Mouse (Mus musculus): ENCODE data around the gene Rpl23a. TPM values are rescaled to one million over a fixed set of nuclear protein-coding genes. Genes with fewer than 3 reads are reported as not detected.

Gene Rpl23a
- polyA plus RNA-seq (2014; fragmentation: Illumina TruSeq; extraction: RNeasy Lipid Tissue Mini Kit (QIAGEN cat#74804)), result 1,489 TPM

GRCm38 (mm10) chr11:78182961-78183844, at the start of gene Rpl23a:
Gene Rpl23a, minus strand, starts transcription at chr11:78183584.

GRCm38 (mm10) chr11:78193113-78193512, 9.7 kb upstream of the Rpl23a start, which contains the start of gene Proca1:
Gene Proca1, plus strand, starts transcription at chr11:78193392.

GRCm38 (mm10) chr11:78188331-78189233, 5.2 kb upstream of the Rpl23a start, which contains the start of gene Rab34:
Gene Rab34, plus strand, starts transcription at chr11:78188430.

GRCm38 (mm10) chr11:78176402-78176862, 7.0 kb downstream of the Rpl23a start, which contains the start of the genes Nek8 and Tlcd1:
Gene Nek8, minus strand, starts transcription at chr11:78176675.
Gene Tlcd1, plus strand, starts transcription at chr11:78176711.

GRCm38 (mm10) chr11:78164924-78165760, 18.2 kb downstream of the Rpl23a start, which contains the start of gene Traf4:
Gene Traf4, minus strand, starts transcription at chr11:78165589.

Other genes with a start within 250 kb of the Rpl23a start
- 23.6 TPM for gene Phf12, start 200.8 kb downstream of the Rpl23a start, polyA plus RNA-seq (2014; fragmentation: Illumina TruSeq; extraction: RNeasy Lipid Tissue Mini Kit (QIAGEN cat#74804))
- 5.2 TPM for gene Dhrs13, start 151.3 kb downstream of the Rpl23a start, polyA plus RNA-seq (2014; fragmentation: Illumina TruSeq; extraction: RNeasy Lipid Tissue Mini Kit (QIAGEN cat#74804))
- gene Flot2, start 145.7 kb downstream of the Rpl23a start, polyA plus RNA-seq (2014; fragmentation: Illumina TruSeq; extraction: RNeasy Lipid Tissue Mini Kit (QIAGEN cat#74804)), result 8.1 TPM
- 5.4 TPM for gene Eral1, start 103.2 kb downstream of the Rpl23a start, polyA plus RNA-seq (2014; fragmentation: Illumina TruSeq; extraction: RNeasy Lipid Tissue Mini Kit (QIAGEN cat#74804))
- 16.9 TPM for gene Fam222b, start 88.9 kb downstream of the Rpl23a start, polyA plus RNA-seq (2014; fragmentation: Illumina TruSeq; extraction: RNeasy Lipid Tissue Mini Kit (QIAGEN cat#74804))
- gene Traf4, start 18.0 kb downstream of the Rpl23a start, polyA plus RNA-seq (2014; fragmentation: Illumina TruSeq; extraction: RNeasy Lipid Tissue Mini Kit (QIAGEN cat#74804)), result 1.7 TPM
- 3.7 TPM for gene Nek8, start 6.9 kb downstream of the Rpl23a start, polyA plus RNA-seq (2014; fragmentation: Illumina TruSeq; extraction: RNeasy Lipid Tissue Mini Kit (QIAGEN cat#74804))
- gene Tlcd1, start 6.9 kb downstream of the Rpl23a start, polyA plus RNA-seq (2014; fragmentation: Illumina TruSeq; extraction: RNeasy Lipid Tissue Mini Kit (QIAGEN cat#74804)), result 17.7 TPM
- 11.2 TPM for gene Rab34, start 4.8 kb upstream of the Rpl23a start, polyA plus RNA-seq (2014; fragmentation: Illumina TruSeq; extraction: RNeasy Lipid Tissue Mini Kit (QIAGEN cat#74804))
- 5.0 TPM for gene Proca1, start 9.8 kb upstream of the Rpl23a start, polyA plus RNA-seq (2014; fragmentation: Illumina TruSeq; extraction: RNeasy Lipid Tissue Mini Kit (QIAGEN cat#74804))
- 20.8 TPM for gene Sdf2, start 62.2 kb upstream of the Rpl23a start, polyA plus RNA-seq (2014; fragmentation: Illumina TruSeq; extraction: RNeasy Lipid Tissue Mini Kit (QIAGEN cat#74804))
- gene Supt6, start 62.4 kb upstream of the Rpl23a start, polyA plus RNA-seq (2014; fragmentation: Illumina TruSeq; extraction: RNeasy Lipid Tissue Mini Kit (QIAGEN cat#74804)), result 25.1 TPM
- 44.9 TPM for gene 2610507B11Rik, start 78.2 kb upstream of the Rpl23a start, polyA plus RNA-seq (2014; fragmentation: Illumina TruSeq; extraction: RNeasy Lipid Tissue Mini Kit (QIAGEN cat#74804))
- gene BC030499, start 107.3 kb upstream of the Rpl23a start, polyA plus RNA-seq (2014; fragmentation: Illumina TruSeq; extraction: RNeasy Lipid Tissue Mini Kit (QIAGEN cat#74804)), result 0.20 TPM
- 5.2 TPM for gene Spag5, start 117.9 kb upstream of the Rpl23a start, polyA plus RNA-seq (2014; fragmentation: Illumina TruSeq; extraction: RNeasy Lipid Tissue Mini Kit (QIAGEN cat#74804))
- gene Aldoc, start 139.4 kb upstream of the Rpl23a start, polyA plus RNA-seq (2014; fragmentation: Illumina TruSeq; extraction: RNeasy Lipid Tissue Mini Kit (QIAGEN cat#74804)), result 16.9 TPM
- gene Pigs, start 144.8 kb upstream of the Rpl23a start, polyA plus RNA-seq (2014; fragmentation: Illumina TruSeq; extraction: RNeasy Lipid Tissue Mini Kit (QIAGEN cat#74804)), result 3.0 TPM
- 6.0 TPM for gene Unc119, start 159.9 kb upstream of the Rpl23a start, polyA plus RNA-seq (2014; fragmentation: Illumina TruSeq; extraction: RNeasy Lipid Tissue Mini Kit (QIAGEN cat#74804))
- gene Foxn1, start 203.0 kb upstream of the Rpl23a start, polyA plus RNA-seq (2014; fragmentation: Illumina TruSeq; extraction: RNeasy Lipid Tissue Mini Kit (QIAGEN cat#74804)), result not detected
- gene Slc13a2, start 238.6 kb upstream of the Rpl23a start, polyA plus RNA-seq (2014; fragmentation: Illumina TruSeq; extraction: RNeasy Lipid Tissue Mini Kit (QIAGEN cat#74804)), result 0.17 TPM